Mouse (Mus musculus) gastrocnemius, postnatal 10 days (tissue): Measurements from ENCODE around the gene Spata1. TPM values are rescaled to one million over a fixed set of nuclear protein-coding genes. Genes with fewer than 3 reads are reported as not detected.
"Not testable (repeated sequence)": the region's sequence is repeated elsewhere in the genome, so short reads cannot be mapped to it uniquely, and the experiment has no call there.

Experiments
- DNase-seq: peaks from one replicate; pipeline ENCODE4 v3.0.0; 2021; ENCODE audit warnings: mixed read lengths
- total RNA-seq, 2 experiments: library from RNA; stranded (reverse); gene quantifications; 2 replicates each; pipeline ENCODE4 v1.2.3; 2021

Spata1 gene
- total RNA-seq, 2 experiments from 2014 or later: 2.0 to 2.4 TPM

DNA sequence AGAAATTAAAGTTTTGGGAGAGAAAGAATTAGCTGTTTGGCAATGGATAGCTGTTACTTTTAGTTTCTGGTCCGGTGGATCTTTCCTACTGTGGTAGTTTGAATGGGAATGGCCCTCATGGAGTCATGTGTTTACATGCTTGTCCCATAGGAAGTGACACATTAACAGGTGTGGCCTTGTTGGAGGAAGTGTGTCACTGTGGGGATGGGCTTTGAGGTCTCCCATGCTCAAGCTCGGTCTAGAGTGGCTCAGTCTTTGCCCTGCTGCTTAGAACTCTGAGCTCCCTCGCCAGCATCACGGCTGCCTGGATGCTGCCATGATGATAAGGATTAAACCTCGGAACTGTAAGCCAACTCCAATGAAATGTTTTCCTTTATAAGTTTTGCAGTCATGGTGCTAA lies 48.2 kb downstream of the Spata1 start:
- no peak for DNase-seq

DNA sequence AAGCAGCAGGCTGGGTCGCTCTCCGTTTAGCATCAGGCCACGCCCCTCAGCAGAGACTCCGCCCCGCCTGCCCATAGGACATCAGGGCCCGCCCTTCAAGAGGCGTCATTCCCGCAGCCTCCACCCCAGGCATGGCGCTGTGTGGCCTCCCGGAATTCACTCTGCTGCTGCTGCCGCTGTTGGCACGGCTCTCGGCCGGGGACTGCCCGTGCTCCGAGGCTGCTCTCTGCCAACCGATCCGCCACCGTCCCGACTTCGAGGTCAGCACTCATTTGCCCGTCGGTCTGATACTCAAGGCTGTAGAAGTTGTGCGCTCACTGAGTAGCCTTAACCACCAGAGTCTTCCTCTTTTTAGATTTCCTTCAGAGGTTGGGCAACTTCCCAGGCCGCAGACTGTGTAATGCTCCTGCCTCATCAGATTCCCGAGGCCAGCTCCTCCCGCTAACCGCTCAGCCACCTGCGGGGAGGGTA lies 49.1 kb downstream of the Spata1 start:
- peak; percentile 91 for DNase-seq

DNA sequence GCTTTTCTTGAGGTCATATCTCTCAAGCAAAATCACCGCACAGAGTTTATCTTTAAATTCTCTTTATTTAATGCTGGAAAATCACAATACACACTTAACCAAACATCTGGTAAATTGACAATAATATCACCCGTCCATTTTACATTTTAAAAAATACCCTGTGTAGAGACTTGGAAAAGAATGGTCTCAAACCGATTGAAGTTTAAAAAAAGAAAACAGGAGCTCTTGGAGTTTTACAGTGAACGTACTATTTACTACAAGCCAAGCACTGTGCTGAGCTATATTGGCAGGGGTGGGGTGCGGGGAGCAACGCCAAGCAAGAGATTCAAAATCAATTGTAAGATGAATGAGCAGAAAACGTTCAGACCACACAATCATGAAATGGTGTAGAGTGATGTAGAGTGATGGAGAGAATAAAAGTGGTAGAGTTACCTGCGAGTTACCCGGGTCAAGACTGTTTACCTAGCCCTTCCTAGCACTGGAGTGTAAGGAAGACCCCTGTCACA lies 49.8 kb downstream of the Spata1 start, which contains the start of gene Ctbs:
Ctbs (plus strand) TSS at position 51 of the 506 bp plus-strand sequence.
- DNase-seq: no peak

DNA sequence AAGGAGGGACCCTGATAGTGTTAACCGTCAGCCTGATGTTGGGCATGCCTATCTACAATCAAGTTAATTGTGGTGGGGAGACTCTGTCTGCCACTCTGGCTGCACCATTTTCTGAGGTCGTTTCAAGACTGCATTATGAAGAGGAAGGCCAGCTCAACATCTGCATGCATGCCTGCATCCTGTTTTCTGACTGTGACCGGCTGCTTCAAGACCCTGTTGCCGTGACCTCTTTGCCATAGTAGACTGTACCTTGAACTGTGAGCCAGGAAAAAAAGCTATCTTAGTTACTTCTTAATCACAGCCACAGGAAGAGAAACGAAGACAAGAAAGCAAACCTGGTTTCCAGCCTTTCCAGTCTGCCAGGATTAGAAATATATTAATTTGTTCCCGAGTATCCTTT lies 50.6 kb downstream of the Spata1 start:
- no peak for DNase-seq

DNA sequence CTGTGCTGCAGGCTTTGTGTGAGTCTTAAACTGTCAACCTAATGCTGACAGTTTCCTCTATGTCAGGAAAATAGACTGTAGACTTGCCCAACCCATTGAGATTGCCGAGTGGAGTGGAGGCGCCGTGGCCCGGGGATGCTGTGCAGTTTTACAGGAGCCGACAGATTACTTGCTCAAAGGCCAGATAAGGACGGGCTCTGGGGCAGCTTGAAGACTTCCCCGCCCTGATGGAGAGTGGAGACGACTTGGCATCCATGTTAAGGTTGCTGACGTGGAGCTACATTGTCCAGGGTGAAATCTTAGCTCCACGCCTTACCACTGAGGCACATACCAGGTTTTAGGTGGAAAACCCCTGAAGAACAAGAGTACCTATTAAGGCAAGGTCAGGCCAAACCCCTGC lies 51.2 kb downstream of the Spata1 start:
- DNase-seq: no peak

DNA sequence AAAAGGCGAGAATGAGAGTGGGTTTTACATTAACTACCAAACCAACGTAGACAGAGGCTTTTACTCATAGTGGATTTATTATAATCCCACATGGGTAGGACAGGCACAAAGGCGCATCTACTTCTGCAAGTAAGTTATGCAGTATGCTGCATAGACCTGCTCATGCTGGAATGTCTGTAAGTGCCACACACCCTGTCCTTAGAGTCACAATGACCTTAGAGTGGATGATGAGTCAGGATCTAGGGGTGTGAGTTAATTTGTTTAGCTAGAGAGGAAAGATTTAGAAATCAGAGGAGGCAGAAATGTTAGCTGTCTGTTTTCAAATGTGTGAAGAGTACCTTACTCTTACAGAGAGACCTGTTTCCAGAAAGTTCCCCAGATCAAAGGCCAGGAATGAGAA lies 52.0 kb downstream of the Spata1 start:
- DNase-seq: no peak

DNA sequence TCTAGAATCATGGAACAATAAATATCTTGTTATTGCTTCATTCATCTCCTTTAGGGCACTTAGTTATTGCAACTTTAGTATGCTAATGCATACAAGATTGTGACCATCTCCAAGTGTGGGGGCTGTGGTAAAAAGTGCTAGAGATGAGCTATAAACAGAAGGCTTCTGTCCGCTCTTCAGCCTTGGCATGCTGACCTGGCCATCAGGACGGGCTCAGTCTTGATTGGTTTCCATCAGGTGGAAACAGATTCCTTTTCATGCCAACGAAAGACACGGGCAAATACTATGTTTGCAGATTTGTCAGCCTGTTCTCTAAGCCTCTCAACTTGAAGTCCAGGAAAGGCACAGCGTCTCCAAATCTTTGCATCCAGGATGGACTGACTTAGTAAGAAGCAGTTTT lies 52.4 kb downstream of the Spata1 start:
- no peak for DNase-seq

DNA sequence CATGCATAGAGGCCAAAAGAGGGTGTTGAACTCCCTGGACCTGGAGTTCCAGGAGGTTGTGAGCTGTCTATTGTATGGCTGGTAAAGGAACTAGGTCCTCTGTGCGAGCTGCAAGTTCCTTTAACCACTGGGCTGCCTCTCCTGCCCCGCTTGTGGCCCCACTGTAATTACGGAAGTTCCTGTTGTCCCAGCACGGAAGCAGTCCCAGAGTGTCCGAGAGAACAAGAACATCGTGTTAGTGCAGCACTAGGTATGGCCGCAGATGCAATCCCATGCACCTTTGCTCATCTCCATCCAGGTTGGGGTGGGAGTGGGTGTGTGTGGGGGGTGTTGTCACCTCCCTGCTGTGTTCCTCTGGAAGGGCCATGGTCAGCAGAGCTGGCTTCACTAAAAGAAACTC lies 54.7 kb downstream of the Spata1 start:
- DNase-seq: no peak

DNA sequence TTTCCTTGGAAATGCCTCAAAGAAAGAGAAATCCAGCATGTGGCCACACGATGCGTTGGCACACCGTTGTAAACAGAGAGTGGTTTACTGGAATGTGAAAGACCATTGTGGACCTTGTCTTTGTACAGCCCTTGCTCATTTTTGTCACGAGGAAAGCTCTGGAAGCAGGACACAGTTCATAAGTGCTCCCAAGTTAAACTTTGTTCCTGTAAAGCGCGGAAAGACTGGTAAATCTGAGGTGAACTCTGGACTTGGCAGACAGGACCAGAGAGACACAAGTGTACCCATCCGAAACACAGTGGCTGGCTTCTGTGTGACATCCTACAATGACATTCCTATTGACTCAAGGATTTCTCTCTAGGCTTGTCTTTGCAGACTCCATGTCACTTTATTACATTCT lies 56.2 kb downstream of the Spata1 start:
- DNase-seq: no peak

DNA sequence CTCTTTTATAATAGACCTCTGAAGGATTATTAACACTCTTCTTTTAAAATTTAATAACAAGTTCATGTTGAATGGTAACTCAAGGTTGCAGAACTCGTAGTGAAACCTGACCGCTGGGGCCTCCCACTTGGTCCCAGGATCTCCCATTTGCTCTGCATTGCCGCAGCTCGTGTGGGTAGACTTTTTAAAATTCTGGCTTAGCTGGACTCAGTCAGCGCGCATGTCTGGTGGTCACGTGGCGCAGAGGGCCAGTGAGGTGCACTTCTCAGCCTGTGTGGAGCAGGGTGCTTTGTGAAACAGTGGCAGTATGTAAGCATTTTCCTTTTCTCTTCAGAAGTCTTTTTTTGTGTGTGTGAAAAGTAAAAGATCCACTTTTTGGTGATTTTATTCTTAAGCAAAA lies 56.6 kb downstream of the Spata1 start:
- DNase-seq: no peak

DNA sequence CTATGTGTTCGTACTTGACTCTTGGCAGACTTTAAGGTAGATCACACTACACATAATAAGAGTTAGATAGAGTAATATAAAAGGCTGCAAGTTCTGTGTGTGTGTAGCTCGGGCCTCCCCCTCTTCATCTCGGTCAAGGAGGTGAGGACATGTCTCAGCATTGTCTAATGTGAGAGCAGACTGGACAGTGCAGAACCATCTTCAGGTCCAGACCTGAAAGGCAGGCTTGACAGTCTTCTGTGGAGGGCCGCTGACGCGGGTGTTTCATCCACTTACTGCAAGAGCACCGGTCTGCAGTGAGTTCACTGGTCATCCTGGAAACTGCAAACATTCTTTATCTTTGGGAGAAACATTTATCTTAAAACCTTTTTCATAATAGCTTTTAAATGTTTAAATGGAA lies 57.1 kb downstream of the Spata1 start:
- DNase-seq: no peak

DNA sequence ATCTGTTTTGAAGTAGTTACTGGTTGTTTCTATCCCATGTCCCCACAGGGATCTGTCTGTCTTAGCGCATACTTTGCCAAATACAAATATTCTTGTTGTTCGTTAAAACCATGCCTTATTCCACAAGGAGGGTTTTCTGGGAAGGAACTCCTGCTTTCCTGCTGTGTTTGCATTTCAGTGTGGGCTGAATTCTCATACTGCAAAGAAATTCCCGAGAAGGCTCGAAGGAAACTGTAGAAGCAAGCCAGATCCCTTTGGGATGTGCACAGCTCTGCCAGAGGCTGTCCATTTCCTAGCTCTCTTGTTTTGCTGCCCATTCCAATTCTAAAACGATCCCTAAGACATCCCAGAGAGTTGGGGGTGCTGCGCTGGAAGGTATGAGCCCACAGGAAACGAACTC lies 59.1 kb downstream of the Spata1 start:
- no peak for DNase-seq

DNA sequence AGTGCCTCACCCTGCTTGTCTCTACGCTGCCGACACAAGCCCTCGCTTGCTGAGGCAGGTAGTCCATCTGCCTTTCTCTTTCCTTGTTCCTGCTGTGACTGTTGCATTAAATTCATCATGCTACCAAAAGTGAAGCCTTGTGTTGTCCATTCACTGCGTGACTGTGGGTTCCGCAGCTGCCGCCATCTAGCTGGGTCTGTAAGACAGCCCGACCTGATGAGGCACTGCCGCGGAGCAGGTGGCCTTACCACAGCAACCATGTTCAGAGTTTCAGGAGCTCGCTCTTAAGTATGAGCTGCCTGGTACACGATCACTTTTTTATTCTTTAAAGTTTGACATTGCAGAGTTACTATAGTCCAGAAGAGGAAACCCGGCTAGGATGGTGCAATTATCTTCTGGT lies 59.5 kb downstream of the Spata1 start:
- DNase-seq: no peak

DNA sequence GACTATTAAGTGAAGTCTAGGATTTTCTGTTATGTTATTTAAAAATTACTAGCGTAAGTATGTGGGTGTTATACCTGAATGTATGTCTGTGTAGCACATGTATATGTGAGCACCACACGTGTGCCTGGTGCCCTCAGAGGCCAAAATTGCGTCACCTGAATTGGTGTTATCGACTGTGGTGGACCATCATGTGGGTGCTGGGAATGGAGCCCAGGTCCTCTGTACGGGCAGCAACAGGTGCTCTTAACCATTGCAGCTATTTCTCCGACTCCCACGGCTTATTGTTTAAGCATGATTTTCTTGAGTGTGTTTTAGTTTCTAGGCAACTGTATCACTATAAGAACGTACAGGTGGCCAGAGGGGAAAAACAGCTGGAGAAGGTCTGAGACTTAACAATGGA lies 63.4 kb downstream of the Spata1 start:
- DNase-seq: no peak

DNA sequence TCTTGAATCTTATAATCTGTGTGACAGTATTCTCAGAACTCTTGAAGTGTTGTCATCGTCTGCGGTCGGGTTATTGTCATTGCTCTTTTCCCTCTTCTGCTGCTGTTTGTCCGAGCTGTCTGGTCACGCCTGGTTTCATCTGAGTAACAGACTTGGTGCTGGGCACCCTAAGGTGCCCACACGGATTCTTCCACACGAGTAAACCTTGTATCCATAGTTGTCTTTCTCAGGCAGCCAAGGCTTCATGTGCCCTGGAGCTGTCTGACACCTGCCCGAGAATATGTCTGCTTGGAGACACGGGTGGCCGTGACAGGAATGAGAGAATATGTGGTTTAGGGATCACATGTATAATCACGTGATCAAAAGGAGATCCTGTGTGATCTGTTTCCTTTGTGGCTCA lies 64.0 kb downstream of the Spata1 start:
- no peak for DNase-seq

DNA sequence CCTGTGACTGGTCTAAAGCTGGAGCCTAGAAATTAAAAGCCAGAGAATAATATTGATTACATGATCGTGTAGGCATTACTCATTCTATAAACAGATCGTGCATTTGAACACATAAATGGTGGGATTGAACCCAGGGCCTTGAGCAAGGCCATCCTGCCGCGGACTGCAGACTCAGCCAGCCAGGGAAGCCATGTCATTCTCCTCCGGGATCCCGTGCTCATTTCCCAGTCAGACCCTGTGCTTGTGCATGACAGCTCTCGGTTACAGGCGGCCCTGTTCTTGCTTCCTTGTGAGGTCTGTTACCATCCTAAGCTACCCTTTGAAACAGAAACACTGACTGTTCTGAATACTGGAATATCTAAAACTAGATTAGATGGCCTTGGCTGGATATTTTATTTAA lies 64.9 kb downstream of the Spata1 start:
- no peak for DNase-seq

DNA sequence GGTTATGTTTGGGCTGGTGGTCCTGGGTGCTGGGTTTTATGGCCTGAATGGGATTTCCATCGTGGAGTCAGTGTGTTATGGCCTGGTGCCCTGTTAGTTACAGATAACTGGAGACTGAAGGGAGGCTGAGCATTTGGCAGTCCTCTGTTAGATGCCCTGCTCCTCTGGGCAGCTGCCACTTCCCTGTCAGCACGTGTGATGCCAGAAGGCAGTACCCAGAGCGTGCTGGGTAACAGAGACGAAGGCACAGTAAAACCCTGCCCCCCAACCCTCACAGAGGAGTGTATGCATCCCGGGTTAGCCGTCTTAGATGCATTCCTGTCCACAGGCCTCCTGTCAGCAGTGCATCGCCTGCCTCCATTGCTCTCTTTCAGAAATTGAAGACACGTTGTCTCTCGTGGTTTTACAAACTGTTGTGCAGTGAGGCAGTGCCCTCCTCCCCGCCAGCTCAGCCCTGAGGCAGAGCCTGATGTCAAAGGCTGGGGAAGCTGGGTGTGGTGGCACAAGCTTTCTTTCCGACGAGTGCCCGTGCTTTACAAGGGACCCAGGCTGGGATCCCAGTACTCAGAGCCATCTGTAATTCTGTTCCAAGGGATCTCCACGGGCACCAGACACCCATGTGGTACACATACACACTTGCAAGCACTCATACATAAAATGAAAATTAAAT lies 65.7 kb downstream of the Spata1 start:
- no peak for DNase-seq

DNA sequence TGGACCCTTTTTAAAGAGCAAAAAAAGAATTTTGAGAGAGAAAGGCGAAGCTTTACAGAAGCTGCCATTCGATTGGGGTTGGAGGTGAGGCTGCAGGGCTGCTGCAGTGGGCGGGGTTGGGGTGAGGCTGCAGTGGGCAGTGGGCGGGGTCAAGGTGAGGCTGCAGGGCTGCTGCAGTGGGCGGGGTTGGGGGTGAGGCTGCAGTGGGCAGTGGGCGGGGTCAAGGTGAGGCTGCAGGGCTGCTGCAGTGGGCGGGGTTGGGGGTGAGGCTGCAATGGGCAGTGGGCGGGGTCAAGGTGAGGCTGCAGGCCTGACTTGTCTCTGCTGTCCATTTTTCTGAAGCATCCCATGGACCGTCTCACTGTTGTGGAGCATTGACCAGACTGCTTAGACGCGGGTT lies 66.5 kb downstream of the Spata1 start:
- not testable (repeated sequence) for DNase-seq

DNA sequence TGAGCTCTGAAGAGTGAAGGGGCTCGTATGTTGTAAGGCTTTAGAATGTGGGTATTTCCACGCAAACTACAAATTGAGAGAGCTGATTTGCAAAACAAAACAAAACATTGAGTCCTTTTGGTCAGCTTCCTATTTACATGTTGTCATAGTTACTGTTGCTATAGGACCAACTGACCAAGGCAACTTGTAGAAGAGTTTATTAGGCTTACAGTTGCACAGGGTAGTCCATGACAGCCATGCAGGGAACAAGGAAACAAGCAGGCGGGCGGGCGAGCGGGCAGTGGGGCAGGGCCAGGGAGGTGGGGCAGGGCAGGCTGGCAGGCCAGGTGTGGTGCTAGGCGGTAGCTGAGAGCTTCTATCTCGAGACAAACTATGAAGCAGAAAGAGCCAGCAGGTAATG lies 73.1 kb downstream of the Spata1 start:
- DNase-seq: no peak

DNA sequence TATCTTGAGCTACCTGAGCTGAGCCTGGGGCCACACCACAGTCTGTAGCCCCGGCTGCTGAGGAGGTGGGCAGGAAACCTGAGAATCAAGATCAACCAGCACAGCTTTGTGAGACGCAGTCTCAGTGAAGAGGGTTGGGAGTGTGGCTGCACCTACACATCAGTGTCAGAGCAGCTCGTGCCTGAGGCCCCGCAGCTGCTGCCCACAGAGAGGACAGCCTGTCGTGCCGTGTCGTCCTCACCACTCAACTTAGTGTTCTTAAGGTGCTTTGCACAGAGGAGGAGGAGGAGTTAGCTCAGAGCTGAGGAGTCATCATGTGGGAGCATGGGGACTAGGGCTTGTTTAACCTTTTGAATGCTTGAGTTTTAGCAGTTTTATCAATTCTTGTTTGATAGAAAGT lies 73.7 kb downstream of the Spata1 start:
- DNase-seq: no peak

DNA sequence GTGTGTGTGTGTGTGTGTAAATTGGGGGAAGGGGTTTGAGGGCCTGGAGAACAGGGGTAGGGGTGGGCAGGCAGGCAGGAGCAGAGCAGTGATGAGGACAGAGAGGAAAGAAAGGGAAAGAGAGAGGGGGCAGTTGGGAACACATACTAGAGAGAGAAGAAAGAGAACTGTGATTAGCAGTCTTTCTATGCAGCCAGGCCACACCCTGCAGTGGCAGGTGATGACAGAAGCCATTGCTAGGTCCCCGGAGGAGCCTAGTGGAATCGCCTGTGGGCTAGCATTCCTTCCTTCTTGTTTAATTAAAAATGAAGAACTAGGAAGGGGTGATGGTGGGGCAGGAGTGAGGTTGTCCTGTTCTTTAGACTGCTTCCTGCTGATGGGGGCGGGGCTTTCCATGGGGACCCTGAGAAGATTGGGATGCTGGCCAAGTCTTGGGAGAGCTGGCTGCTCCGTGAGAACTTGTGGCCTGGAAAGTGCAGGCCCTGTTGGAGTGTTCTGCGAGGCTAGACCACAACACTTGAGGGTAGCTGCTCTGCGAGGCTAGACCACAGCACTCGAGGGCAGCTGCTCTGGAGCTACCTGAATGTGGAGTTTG lies 75.2 kb downstream of the Spata1 start:
- DNase-seq: no peak

DNA sequence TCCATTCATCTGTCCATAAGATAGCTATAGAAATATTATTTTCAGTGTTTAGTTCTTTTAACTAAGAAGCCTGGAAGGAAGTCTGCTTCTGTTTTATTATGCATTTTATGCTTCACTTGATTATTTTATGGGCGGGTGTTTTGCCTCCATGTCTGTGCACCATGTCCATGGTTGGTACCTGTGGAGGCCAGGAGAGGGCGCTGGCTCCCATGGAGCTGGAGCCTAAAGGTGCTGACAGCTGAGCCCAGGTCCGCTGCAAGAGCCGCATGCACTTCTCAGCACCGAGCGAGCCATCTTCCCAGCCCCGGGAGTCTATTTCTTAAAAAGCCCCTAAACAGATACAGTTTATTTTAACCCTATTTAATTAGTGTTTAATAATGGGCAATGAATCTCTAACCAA lies 75.8 kb downstream of the Spata1 start:
- no peak for DNase-seq

DNA sequence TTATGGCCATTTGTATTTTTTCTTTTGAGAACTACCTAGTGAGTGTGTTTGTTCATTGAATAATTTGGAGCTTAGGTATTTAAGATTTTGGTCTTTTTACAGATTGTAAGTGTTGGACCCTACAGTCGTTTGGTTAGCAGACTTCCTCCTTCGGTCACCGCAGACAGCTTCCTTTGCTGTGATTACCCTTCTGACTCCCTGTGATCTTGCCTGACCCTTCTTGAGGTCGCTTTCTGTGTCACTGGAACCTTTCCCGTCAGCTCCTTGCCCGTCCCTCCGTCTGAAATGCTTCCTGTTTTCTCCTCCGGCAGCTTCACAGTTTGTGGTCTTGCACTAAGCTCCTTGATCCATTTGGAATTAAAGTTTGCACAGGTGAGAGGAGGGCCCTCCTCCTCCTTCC lies 77.8 kb downstream of the Spata1 start:
- no peak for DNase-seq

DNA sequence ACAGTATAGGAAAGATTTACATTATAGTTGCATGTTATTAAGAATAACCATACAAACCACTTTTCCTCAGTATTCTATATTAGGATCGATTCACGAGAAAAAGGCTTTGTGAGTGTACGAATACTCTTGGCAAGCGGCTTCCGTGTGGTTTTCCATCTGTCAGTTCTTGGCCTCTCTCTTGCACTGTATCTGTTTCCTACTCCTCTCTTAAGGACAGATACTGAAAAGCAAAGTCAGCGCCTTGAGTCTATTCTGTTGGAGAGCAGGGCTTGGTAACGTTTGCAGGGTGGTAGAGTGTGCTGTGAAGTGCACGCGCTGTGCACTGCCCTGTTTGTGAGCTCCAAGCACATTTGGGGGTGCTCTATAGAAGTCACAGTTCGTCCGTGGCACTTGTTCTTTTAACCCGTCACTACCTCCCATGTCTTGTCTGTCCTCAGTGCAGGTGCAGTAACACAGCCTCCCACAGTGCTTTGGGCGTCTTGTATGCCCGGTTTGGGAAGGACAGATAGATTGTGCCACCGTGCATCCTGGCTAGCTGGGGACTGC lies 79.5 kb downstream of the Spata1 start:
- no peak for DNase-seq
